Mouse (Mus musculus): ENCODE measurements around the gene Ppp1r12c.

Gene Ppp1r12c

DNA sequence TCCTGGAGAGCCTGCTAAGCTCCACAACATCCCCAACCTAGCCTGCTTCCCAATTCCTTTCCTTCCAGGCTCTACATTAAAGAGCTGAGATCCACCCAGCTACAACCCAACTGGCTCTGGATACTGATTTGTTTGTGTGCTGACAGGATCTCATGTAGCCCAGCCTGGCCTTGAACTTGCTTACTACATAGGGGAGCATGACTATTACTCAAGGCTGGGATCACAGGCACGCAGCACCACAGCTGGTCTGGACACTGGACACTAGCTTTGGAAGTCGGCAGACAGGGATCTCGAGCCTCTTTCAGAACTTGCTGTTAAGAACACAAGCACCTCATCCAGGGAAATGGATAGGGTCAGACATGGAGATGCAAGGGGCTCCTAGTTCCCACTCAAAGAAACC, 5.0 kb downstream of the Ppp1r12c start:
- in situ Hi-C loops (cut with MboI, MseI): no loop called here

DNA sequence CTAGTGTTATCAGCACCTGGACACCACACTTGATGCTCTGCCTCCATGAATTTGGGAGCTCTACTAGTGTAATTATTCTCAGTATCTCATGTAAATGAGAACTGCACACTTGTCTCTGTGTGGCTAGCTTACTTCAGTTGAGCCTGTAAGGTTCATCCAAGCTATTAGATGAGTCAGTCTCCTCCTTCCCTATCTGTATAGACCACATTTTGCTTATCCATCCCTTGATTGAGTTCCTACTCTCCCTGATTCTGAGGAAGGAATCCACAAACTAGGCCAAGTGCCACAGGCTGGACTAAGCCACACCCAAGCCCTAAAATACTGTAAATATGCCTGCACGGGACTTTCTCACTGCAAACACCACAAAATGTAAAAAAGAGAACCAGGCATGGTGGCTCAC, 7.5 kb downstream of the Ppp1r12c start:
- in situ Hi-C loops (cut with MboI, MseI): no loop called here

DNA sequence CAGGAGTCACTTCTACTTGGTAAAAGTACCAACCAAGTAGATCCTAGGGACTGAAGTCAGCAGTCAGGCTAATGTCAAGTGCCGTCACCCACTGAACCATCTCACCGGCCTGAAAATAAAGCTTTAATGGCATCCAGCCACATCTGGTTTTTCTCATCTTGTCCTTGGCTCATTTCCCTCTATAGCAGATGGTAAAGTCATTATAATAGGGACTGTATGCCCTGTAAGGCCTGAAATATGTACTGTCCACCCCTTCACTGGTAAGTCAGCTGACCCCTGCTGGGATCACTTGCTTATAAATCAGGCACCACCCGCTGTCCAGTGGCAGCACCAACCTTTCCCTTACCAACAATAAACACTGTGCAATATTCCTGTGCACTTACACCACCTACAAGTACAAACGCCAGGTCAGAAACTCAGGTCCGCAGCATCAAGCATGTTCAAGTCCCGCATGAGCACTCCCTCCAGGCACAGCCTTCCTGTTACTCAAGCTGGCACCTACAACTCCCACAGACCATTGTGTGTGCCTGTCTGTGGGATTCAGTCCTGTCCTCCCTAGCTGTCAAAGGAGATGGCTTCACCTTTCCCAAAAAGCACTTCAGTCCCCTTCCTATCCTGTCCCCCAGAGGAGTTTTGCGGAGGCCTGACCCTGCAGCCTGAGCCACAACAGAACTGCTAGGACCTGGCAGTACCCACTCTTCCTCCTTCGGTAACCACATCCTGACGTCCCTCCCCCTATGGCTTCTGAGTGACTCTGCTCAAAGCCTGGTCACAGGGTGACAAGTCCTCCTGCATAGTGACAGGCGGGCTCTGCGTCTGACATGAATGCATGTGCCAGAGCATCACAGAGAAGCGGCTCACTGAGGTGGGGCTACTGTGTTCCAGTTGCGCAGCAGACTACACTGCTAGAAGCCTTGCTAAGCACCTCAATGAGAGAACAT, 8.9 kb downstream of the Ppp1r12c start:
- in situ Hi-C loops (cut with MboI, MseI): no loop called here

DNA sequence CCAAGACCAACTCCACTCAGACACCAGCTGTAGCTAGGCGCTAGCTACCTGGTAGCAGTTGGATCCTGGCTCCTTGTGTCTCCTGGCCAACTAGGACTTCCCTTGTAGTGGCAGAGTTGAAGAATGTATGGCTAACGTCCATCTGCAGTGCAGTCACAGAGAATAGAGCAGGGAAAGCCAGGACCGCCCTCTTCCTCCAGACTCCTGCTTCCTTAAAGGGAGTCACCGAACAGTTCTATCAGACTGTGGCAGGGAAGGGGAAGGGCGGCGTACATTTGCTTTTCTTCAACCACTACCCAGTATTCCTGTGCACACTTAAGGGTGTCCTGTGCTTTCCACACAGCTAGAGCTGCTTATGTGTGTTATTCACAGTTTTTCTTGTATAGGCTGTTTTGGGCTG, 10.2 kb downstream of the Ppp1r12c start:
- in situ Hi-C loops (cut with MboI, MseI): no loop called here

DNA sequence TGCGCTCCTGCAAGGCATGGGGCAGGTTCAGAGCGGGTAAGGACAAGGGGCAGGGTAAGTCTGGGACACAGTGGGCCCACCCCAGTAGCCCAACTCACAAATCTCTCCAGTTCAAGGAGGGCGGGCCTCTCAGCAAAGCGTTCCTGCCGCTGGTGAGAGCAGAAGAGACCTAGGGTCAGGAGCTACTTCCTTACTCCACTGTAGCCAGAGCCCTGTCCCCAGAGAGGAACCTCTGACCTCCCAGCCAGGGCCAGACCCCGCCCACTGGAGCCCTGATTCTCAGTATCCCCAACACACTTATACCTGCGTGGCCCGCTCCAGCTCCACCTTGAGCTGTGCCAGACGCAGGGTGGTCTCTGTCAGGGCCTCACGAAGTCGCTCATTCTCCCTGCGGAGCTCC, 19.2 kb downstream of the Ppp1r12c start:
- in situ Hi-C loops (cut with MboI, MseI): no loop called here

DNA sequence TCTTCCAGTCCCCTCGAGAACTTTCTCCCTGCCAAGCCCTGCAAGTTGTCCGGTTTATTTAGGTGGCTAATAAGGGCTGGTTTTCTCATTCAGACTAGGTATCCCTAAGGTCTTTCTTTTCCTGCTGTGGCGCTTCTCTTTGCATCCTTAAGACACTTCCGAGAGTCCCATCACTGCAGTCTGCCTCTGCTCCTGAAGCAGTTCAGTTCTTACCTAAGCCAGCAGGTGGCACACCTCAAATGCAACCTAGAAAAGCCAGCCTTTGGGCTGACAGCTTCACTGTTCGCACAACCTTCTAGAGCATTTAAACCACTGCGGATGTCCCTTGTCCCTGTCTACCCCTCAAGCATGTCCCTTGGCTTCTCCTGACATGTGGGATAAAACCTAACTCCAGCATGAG, 21.8 kb downstream of the Ppp1r12c start:
- in situ Hi-C loops (cut with MboI, MseI): no loop called here

DNA sequence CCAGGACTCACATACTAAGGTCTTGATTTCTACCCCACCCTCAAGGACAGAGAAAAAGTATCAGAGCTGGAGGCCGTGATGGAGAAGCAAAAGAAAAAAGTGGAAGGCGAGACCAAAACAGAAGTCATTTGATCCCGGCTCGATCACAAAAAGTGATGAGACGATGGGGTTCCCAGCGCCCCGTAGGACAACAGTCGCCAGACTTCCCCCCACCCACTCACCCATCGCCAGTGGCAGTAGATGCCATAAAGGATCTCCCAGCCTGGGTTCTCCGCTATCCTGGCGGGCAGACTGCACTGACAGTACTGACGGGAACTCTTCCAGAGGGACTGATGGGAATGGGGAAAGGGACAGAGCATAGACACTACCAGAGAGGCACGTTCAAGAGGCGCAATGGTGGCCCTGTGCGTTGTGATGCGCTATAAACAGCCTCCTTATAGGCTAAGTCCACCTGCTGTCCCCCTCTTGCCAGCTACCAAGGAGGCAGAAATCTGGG, 22.6 kb downstream of the Ppp1r12c start:
- in situ Hi-C loops (cut with MboI, MseI): no loop called here

DNA sequence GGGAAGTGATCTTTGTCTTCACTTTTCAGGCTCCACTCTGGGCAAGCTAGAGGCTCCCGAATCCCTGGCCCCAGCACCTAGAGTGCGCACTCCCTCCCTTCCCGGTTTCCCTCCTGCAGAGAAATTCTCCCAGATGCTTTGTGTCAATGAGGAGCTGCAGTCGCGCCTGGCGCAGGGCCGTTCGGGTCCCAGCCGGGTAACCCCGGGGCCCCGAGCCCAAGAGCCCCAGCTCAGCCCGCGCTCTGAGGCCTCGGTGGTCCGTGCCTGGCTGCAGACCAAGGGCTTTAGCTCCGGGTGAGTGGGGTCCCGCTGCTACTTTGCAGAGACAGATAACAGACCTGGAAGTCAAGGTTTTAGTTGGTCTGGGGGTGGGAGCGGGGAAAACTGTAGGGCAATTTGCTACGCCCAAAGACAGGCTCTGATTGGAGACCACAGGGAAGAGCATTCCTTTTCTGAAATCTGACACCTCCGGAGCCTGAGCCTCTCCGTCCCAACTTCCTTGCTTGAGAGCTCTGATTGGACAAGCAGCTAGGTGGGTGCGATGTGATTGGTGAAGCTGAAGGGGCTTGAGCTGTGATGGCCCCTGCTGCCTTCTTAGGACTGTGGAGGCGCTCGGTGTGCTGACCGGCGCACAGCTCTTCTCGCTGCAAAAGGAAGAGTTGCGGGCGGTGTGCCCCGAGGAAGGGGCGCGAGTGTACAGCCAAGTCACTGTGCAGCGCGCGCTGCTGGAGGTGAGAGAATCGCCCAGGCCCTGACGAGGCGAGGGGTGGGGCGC, 23.3 kb downstream of the Ppp1r12c start:
- in situ Hi-C loops (cut with MboI, MseI): no loop called here

DNA sequence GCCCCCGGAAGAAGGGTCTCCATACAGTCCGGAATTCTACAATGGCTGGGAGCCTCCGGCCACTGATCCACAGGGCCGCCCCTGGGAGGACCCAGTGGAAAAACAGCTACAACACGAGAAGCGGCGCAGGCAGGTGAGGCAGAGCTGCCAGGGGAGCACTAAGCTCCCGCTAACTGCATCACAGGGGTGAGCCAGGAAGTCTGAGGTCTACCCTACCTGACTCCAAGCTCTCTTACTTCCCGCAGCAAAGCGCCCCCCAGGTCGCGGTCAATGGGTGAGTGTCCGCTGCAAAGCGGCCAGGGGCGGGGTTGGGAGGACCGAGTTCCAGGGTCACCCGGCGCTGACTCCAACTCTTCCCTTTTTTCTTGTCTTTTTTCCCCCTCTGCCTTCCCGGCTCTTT, 27.5 kb downstream of the Ppp1r12c start:
- in situ Hi-C loops (cut with MboI, MseI): loop anchor here (25.0 kb wide), 1 partner anchor 1688 kb away; the partner anchor contains the start of genes Zfp444 and Zfp787

DNA sequence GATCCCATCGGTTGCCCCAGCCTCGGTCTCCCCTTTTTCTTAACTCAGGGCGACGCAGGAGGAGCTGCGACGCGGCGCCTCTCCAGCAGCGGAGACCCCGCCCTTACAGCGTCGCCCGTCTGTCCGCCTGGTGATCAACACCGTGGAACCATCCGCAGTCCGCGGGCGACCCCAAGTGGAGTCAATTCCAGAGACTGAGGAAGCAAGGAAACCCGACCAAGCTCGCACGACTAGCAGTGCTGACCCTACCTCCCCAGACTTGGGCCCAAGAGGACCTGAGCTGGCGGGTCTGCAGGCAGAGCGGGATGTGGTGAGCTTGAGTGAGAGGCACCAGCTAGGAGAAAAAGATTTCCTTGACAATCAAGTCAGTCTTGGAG, 30.3 kb downstream of the Ppp1r12c start:
- in situ Hi-C loops (cut with MboI, MseI): loop anchor here (25.0 kb wide), 1 partner anchor 1691 kb away; the partner anchor contains the start of genes Zfp444 and Zfp787

DNA sequence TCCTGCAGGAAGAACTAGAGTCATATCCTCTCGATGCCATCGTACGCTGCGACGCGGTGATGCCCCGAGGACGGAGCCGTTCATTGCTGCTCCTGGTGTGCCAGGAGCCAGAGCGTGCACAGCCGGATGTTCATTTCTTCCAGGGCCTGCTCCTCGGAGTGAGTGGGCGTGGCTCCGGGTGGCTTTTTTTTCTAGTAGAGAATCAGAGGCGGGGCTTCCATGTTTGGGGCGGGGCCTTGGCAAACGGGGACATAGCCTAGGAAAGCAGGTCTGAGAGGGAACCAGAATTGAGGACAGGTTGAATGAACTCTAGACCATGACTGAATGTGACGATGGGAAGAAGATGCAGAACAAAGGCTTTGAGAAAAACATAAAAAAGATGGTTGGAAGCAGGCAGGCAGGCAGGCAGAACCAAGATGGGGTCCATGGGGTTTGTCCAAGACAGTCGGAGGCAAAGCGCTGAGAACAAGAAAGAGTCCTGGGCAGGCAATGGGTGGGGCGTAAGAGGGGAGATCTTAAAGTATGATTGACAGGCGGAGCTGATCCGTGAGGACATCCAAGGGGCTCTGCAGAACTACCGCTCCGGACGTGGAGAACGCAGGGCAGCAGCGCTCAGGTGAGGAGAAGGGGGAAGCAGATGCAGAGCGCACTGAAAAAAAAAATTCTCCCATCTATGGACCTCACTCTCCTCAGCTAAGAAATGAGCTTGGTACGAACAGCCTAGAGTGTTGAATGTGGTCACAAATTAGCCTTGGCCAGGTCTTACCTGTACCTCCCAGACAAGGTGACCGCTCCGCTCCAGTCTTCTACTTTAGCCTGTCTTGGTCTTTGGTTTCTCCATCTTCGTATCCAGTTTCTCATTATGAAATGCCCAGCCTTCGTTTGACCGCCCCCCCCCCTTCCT, 31.0 kb downstream of the Ppp1r12c start:
- in situ Hi-C loops (cut with MboI, MseI): loop anchor here (25.0 kb wide), 1 partner anchor 1692 kb away; the partner anchor contains the start of genes Zfp444 and Zfp787

DNA sequence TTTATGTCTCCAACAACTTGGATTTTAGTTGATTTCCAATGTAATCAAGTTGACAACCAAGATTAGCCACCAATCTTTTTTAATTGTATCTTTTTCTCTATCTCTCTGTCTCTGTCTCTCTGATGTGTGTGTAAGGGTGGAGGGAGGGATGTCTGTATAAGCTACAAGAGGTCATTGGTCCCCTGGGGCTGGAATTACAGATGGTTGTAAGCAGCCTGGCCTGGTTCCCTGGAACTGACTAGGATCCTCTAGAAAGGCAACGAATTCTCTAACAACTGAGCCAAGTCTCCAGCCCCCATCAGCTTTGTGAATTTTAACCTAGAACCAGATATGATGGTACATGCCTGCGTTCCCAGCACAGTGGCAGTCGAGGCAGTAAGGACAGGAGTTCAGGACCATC, 33.7 kb downstream of the Ppp1r12c start:
- in situ Hi-C loops (cut with MboI, MseI): loop anchor here (25.0 kb wide), 1 partner anchor 1694 kb away; the partner anchor contains the start of genes Zfp444 and Zfp787

DNA sequence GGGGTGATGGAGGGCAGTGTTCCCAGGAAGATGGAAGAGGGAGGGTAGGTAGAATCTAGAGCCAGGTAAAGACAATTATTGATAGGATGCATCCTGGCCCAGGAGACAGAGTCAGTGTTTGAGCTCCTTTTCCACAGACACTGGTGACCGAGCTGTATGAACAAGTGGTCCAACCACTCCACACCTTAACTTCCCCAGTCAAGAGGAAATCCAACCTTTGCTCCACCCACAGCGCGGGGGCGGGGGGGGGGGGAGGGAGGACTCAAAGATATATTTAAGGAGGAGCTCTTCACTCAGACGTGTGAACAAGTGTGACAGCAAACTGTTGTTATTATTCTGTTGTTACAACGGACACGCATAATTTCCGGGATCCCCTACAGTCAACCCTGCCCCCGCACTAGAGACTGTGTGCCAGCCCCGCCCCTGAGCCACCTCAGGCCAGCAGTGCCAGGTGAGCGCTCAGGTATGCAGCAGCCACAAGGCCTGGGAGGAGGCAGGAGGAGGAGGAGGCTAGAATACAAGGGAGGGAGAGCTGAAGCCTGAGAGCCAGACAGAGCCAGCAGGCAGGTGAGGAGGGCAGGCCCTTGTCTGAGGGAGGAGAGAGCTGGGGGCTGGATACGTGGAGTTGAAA, 37.2 kb downstream of the Ppp1r12c start:
- in situ Hi-C loops (cut with MboI, MseI): loop anchor here (25.0 kb wide), 1 partner anchor 1698 kb away; the partner anchor contains the start of genes Zfp444 and Zfp787

DNA sequence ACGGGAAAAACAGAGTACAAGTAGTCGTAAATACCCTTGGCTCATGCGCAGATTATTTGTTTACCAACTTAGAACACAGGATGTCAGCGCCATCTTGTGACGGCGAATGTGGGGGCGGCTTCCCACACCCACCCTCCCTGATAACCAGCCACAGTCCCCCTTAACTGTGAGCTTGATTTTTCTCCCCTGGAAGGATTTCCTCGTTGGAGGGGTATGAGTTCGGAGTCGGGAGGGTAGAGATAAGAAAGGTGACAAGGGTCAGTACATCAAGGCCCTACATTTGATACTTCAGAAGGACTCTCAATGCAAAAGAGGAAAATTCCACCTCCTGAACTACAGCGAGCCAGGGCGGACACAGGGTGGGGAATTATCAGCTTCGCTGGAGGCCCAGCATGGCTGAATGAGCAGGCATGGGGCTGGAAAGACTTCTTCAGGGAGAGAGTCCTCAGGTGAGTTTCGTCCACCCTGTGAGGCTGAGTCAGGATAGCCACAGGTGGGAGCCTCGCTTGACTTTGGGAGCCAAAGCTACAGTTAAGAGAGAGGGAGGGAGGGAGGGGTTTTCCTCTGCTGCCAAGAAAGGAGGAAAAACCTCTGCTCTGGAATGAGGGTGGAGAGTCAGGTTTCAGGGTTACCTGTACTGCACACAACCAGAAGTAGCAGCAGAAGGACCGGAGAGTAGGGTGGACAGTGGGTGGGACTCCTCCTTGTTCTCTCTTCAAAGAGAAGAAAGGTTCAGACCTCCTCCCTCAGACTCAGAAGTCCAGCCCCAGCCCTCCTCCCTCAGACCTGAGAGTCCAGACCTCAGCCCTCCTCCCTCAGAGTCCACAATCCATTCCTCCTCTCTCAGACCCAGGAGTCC, 40.7 kb downstream of the Ppp1r12c start, which contains the start of gene Eps8l1:
Gene Eps8l1 (plus strand): TSS at position 99 of the 859 bp plus-strand sequence.
- in situ Hi-C loops (cut with MboI, MseI): loop anchor here (25.0 kb wide), 1 partner anchor 1701 kb away; the partner anchor contains the start of genes Zfp444 and Zfp787

DNA sequence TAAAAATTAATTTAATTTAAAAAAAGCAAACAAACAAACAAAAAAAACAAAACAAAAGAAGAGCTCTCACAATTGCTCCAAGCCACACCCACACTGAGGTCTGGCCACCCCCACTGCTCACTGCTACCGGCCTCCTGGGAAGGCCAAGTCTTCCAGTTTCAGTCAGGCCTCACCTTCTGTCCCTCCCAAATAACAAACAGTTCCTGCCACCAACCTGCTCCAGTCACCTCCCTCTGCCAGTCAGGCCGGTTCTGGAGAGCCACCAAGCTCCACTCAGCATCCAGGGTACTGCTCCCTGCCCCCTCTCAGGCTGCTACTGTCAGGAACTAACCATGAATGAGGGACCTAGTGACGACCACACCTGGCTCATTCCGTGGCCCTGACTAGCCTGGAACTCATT, 48.8 kb downstream of the Ppp1r12c start:
- in situ Hi-C loops (cut with MboI, MseI): loop anchor here (25.0 kb wide), 1 partner anchor 1710 kb away; the partner anchor contains the start of genes Zfp444 and Zfp787

DNA sequence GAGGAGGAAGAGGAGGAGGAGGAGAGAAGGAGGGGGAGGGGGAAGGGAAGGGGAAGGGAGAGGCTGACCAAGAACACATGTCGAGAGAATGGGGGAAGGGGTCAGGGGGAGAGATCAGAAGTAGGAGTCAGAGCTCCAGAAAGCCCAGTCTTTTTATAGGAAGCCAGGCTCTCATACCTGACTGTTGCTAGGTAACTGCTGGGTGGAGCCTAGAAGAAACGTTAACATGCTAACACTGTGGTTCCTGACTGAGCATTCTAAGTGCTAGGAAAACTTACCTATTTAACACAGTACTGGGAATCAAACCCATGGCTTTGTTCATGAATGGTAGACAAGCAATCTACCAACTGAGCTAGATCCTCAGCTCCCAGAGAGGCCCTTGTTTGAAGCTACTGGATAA, 52.3 kb downstream of the Ppp1r12c start:
- in situ Hi-C loops (cut with MboI, MseI): loop anchor here (10.0 kb wide), 1 partner anchor 1836 kb away; the partner anchor contains the start of gene Zfp667

DNA sequence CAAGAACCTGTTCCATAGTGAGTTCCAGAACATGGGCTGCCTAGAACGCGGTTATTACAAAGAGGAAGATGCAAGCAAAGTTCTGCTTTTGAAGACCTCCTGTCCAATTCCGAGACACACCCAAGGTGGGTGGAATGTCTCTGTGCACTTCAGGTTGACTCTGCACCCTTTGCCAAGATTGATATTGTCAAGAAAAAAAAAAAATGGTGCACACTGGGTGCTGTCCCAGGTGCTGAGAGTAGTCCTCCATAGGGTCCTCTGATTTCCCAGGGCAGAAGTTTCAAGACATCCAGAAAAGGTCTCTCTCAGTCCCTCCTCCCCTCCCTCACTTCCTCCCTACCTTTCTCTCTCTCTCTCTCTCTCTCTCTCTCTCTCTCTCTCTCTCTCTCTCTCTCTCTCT, 53.0 kb downstream of the Ppp1r12c start:
- in situ Hi-C loops (cut with MboI, MseI): loop anchor here (10.0 kb wide), 1 partner anchor 1836 kb away; the partner anchor contains the start of gene Zfp667

DNA sequence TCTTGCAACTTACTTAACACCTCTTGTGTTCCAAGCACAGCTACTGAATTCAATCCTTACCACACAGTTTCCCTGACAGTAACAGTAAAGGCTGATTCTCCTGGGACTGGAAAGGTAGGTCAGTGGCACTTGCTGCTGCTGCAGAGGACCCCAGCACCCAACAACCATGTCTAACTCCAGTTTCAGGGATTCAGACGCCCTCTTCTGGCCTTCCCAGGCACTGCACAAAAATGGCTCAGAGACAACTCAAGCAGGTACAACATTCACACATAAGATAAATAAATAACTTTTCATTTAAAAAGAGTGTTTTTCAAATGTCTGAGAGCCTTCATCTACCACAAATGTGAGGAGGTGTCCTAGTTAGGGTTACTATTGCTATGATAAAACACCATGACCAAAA, 54.3 kb downstream of the Ppp1r12c start:
- in situ Hi-C loops (cut with MboI, MseI): loop anchor here (10.0 kb wide), 1 partner anchor 1838 kb away; the partner anchor contains the start of gene Zfp667

DNA sequence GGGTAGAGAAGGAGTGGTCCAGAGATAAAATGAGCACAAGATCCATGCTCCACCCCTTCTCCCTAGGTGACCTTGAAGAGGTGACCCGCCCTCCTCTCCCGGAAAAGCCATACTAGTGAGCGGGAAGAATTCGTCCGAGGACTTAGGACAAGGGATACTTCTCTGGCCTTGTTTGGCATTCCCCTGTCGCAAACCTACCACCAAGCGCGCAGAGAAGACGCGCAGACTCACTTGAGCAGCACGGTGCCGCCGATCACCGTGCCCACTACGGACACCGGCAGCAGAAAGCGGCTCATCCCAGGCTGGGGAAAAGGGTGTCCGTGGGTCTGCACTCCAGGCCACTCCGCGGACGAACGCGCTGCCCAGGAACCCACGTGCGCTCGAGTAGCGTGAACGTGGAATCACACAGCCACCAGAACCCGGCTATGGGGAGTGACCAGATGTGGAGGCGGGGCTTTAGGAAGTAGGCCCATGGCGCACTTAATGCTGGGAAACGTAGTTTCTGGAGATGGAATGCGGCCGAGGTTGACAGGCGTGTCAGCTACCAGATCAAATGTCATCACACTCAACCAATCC, 56.2 kb downstream of the Ppp1r12c start, which contains the start of gene Rdh13:
Gene Rdh13 (minus strand): TSS at position 434 of the 576 bp plus-strand sequence.
- in situ Hi-C loops (cut with MboI, MseI): loop anchor here (10.0 kb wide), 1 partner anchor 1839 kb away; the partner anchor contains the start of gene Zfp667

All from regulatory T cell (primary cell).